Mouse (Mus musculus): ENCODE results near the gene Dpp8. TPM values are rescaled to one million over a fixed set of nuclear protein-coding genes. Genes with fewer than 3 reads are reported as not detected.

Gene Dpp8
- polyA plus RNA-seq, 1 experiment from 2014 or later, result 14.9 TPM

DNA sequence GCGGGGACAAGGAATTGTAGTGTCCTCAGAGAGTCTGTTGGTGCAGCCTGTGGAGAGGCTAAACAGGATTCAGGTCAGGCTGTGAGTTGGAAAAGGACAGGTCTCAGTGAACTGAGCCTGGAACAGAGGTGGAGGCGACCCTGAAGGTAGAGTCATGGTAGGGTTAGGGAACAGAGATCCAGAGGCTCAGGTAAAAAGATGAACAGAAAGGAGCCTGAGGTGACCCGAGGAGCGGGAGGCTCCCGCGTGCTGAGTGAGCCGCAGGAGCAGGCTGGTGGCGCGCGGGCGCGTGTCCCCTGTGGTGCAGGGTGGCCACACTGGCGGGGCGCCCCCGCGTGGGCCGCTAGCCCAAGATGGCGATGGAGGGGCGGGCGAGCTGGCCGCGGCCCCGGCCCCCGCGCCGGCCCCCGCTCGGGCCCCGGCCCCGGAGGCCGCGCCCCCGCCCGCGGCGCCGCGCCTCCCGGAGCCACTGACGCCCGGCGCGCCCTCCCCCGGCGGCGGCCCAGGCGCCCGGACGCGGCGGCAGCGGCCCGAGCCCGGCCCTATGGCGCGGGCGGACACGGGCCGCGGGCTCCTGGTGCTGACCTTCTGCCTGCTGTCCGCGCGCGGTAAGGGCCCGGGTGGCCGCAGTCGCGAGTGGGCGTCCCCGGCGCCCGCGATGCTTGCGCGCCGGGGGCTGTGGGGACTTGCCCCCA lies 68.9 kb downstream of the Dpp8 start, which contains the start of gene Igdcc4:
Gene Igdcc4 (plus strand): TSS at position 496 of the 695 bp plus-strand sequence.
- 7% methylated on average over 13 of the region's 76 CpGs for WGBS
- no peaks in the 10 kb centered on the region for H3K36me3 ChIP-seq (ENCODE audit: control insufficient read depth, insufficient read depth, low read length)
- no peaks in the 10 kb centered on the region for H3K4me1 ChIP-seq (replicated peaks; ENCODE audit: control insufficient read depth, insufficient read depth)
- H3K9ac ChIP-seq (ENCODE audit: low read length), result peak within 1 kb of the TSS; percentile 77
- peak within 1 kb of the TSS; percentile 98 for H3K4me2 ChIP-seq (replicated peaks; ENCODE audit: low read depth)
- H3K9me3 ChIP-seq (ENCODE audit: control insufficient read depth, low read length), result no peaks in the 10 kb centered on the region
- peak; percentile 23; the same call in 1 of the 2 replicates for TF ChIP-seq CTCF (IDR thresholded peaks at IDR 0.05; ENCODE audit: low read depth)
- TF ChIP-seq EP300 (optimal IDR thresholded peaks at IDR 0.05), result no peak
- peak; percentile 53 for DNase-seq (ENCODE audit: low spot score)
- peak; percentile 59 for ATAC-seq (ENCODE audit: low FRiP score, low TSS enrichment)
- H3K4me3 ChIP-seq (ENCODE audit: low read depth, low read length), result peak within 1 kb of the TSS; percentile 79
- H3K27me3 ChIP-seq (ENCODE audit: control insufficient read depth, insufficient read depth, low read length), result no peaks in the 10 kb centered on the region
- peak within 1 kb of the TSS; percentile 90 for H3K27ac ChIP-seq (replicated peaks)

DNA sequence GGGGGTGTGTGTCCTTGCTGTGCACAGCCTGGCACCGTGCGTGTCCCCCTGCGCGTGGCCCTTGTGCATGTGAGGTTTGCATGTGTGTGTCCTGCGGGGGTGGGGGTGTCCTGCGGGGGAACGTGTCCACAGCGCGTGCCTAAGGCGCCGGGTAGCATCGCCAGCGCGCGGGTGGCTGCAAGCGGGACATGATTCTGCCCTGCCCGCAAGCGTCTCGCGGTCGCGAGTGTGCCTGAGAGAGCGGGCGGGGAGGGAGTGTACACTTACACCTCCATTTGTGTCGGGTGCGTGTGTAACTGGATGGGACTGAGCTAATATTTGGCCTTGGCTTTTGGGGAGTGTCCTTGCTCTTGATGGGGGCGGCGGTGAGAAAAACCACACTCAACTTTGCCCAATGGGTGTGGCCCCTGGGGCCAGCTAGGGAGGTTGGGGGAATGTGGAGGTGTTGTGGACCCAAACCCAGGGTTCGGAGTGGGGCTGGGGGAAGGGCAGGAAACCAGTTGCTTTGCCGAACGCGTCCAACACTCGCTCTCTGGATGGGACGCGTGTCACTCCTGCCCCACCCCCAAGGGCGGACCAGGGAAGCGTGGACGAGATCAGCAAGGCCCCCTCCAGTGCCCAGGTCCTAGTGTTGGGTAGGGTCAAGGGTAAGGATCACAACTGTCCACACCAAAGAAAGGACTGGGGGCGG lies 69.6 kb downstream of the Dpp8 start:
- Histone ChIP-seq H3K9ac (ENCODE audit: low read length) (peak overlapping the region; percentile 77), H3K27ac (replicated peaks) (peak overlapping the region; percentile 90), H3K4me3 (ENCODE audit: low read depth, low read length) (peak overlapping the region; percentile 79), H3K4me2 (replicated peaks; ENCODE audit: low read depth) (peak overlapping the region; percentile 98), H3K4me1 (replicated peaks; ENCODE audit: control insufficient read depth, insufficient read depth) (no peaks in the 10 kb centered on the region; the same call in 1 of the 2 replicates), H3K36me3 (ENCODE audit: control insufficient read depth, insufficient read depth, low read length) (no peaks in the 10 kb centered on the region), H3K27me3 (ENCODE audit: control insufficient read depth, insufficient read depth, low read length) (no peaks in the 10 kb centered on the region), H3K9me3 (ENCODE audit: control insufficient read depth, low read length) (no peaks in the 10 kb centered on the region)
- DNase-seq (ENCODE audit: low spot score) (peak; percentile 85), ATAC-seq (ENCODE audit: low FRiP score, low TSS enrichment) (peak; percentile 80)
- no peak for TF ChIP-seq CTCF (IDR thresholded peaks at IDR 0.05; ENCODE audit: low read depth)
- no peak for TF ChIP-seq EP300 (optimal IDR thresholded peaks at IDR 0.05)
- WGBS, result under 1% methylated on average over 39 of the region's 39 CpGs

DNA sequence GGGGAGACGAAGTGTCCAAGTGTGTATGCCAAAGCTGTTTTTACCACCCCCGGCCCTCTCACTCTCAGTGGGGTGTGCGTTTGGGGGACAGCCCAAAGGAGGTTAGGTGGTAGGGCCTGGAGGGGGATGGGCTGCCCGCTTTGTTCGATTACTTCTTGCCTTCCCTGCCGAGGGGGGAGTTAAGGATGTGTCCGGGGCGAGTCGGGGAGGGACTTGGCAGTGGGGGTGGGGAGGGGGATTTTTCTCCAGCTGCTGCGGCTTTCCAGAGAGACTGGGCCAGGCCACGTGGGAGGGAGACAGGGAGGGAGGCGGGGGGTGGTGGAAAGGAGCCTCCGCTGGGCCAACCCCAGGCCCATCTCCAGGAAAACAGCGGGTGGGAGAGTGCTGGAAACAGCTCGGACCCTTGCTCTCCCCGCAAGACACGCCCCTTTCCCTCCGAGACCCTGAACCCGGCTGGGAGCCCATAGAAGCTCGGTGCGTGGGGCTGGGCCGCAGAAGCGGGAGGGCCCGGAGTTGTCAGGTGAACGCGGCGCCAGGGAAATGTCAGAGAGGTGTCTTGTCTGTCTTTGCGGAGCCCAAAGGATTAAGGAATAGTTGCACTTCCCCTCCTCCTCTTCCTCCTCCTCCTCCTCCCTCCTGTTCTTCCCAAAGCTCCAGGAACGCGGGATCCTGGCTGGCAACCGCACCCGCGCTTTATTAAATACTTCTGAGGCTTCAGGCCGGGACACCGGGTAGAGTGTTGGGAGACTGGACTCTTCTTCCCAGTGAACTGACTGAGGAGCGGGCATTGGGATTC lies 70.4 kb downstream of the Dpp8 start:
- Histone ChIP-seq H3K27ac (replicated peaks) (peak overlapping the region; percentile 90), H3K27me3 (ENCODE audit: control insufficient read depth, insufficient read depth, low read length) (no peaks in the 10 kb centered on the region), H3K4me1 (replicated peaks; ENCODE audit: control insufficient read depth, insufficient read depth) (peaks cover 3% of the 10 kb centered on the region; the same call in 1 of the 2 replicates), H3K9me3 (ENCODE audit: control insufficient read depth, low read length) (no peaks in the 10 kb centered on the region), H3K4me2 (replicated peaks; ENCODE audit: low read depth) (peak overlapping the region; percentile 98), H3K4me3 (ENCODE audit: low read depth, low read length) (peak overlapping the region; percentile 79), H3K9ac (ENCODE audit: low read length) (peak overlapping the region; percentile 77), H3K36me3 (ENCODE audit: control insufficient read depth, insufficient read depth, low read length) (no peaks in the 10 kb centered on the region)
- peak; percentile 33 for ATAC-seq (ENCODE audit: low FRiP score, low TSS enrichment)
- WGBS, result 4% methylated on average over 36 of the region's 36 CpGs
- peak; percentile 72 for DNase-seq (ENCODE audit: low spot score)
- TF ChIP-seq CTCF (IDR thresholded peaks at IDR 0.05; ENCODE audit: low read depth) (no peak), EP300 (optimal IDR thresholded peaks at IDR 0.05) (no peak)

DNA sequence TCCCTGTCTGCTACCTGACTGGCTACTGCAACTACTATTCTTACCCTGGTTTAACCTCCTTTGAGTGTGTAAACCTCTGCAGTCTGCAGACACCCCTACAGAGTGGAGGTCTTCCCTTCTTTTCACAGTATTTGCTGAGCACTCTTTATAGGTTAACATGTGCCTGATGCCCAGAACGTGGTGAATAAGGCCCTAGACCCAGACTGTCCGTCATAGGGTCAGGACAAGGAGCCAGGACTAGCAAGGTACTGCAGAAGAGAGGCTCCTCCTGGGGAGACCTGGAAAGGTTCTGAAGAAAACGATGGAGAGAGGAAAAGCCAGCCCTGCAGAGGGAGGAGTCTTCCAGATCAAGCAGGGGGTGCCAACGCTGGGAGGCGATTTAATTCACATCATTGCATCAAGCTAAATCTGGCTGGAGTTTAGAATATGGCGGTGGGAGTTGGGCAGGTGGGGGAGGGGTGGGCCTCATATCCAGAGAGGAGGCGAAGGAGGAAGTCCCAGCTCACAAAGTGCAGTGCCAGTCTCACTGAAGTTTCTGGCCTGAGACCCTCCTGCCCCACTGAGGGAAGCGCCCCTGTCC lies 71.0 kb downstream of the Dpp8 start:
- Histone ChIP-seq H3K27ac (replicated peaks) (peak overlapping the region; percentile 90; the same call in 1 of the 2 replicates), H3K4me1 (replicated peaks; ENCODE audit: control insufficient read depth, insufficient read depth) (peaks cover 3% of the 10 kb centered on the region; the same call in 1 of the 2 replicates), H3K27me3 (ENCODE audit: control insufficient read depth, insufficient read depth, low read length) (no peaks in the 10 kb centered on the region), H3K4me2 (replicated peaks; ENCODE audit: low read depth) (peak overlapping the region; percentile 98), H3K36me3 (ENCODE audit: control insufficient read depth, insufficient read depth, low read length) (no peaks in the 10 kb centered on the region), H3K9ac (ENCODE audit: low read length) (peak overlapping the region; percentile 77; the same call in 1 of the 2 replicates), H3K4me3 (ENCODE audit: low read depth, low read length) (peak overlapping the region; percentile 79), H3K9me3 (ENCODE audit: control insufficient read depth, low read length) (no peaks in the 10 kb centered on the region)
- no peak for TF ChIP-seq EP300 (optimal IDR thresholded peaks at IDR 0.05)
- no peak for TF ChIP-seq CTCF (IDR thresholded peaks at IDR 0.05; ENCODE audit: low read depth)
- no peak for ATAC-seq (ENCODE audit: low FRiP score, low TSS enrichment)
- DNase-seq (ENCODE audit: low spot score), result peak; percentile 41
- WGBS, result 30% methylated on average over 8 of the region's 8 CpGs

DNA sequence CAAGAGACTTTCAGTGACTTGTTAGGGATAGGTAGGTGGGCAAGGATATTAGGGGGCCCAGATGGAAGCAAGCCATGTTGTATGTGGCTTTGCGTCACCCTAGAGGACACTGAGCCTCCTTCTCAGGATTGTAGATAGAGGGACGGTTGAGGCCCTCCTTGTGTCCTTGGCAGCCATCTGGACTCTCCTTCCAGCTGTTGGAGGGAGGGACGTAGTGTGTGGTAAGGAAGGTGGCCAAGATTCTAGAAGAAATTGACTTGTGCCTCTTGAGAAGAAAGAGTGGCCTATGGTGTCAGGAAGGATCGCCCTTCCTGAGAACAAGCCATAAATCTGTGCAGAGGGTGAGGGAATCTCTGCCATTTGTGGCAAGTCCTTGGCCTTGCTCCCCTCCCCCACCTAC lies 74.6 kb downstream of the Dpp8 start:
- Histone ChIP-seq H3K4me3 (ENCODE audit: low read depth, low read length) (no peak overlapping the region), H3K9ac (ENCODE audit: low read length) (no peak overlapping the region), H3K9me3 (ENCODE audit: control insufficient read depth, low read length) (no peaks in the 10 kb centered on the region), H3K27me3 (ENCODE audit: control insufficient read depth, insufficient read depth, low read length) (no peaks in the 10 kb centered on the region), H3K4me1 (replicated peaks; ENCODE audit: control insufficient read depth, insufficient read depth) (peaks cover 8% of the 10 kb centered on the region; the same call in 1 of the 2 replicates), H3K4me2 (replicated peaks; ENCODE audit: low read depth) (no peak overlapping the region), H3K27ac (replicated peaks) (peak overlapping the region; percentile 31), H3K36me3 (ENCODE audit: control insufficient read depth, insufficient read depth, low read length) (no peaks in the 10 kb centered on the region)
- DNase-seq (ENCODE audit: low spot score) (no peak), ATAC-seq (ENCODE audit: low FRiP score, low TSS enrichment) (no peak)
- TF ChIP-seq EP300 (optimal IDR thresholded peaks at IDR 0.05) (no peak), CTCF (IDR thresholded peaks at IDR 0.05; ENCODE audit: low read depth) (no peak)
- 68% methylated on average over 4 of the region's 4 CpGs for WGBS

Measured in stomach, postnatal 0 days (tissue).